Mouse (Mus musculus) granulocyte monocyte progenitor cell, adult 5-6 weeks (primary cell): ENCODE data around the gene Fbxw11. TPM values are rescaled to one million over a fixed set of nuclear protein-coding genes. Genes with fewer than 3 reads are reported as not detected.
"Not testable (repeated sequence)": the region's sequence is repeated elsewhere in the genome, so short reads cannot be mapped to it uniquely, and the experiment has no call there.

Experiments used
- ATAC-seq: replicated peaks from 2 replicates; pipeline ENCODE4 v1.8.0; 2016; ENCODE audit warnings: mild to moderate bottlenecking, moderate TSS enrichment, inconsistent platforms; ENCODE audit not compliant: poor library complexity, severe bottlenecking
- total RNA-seq, 2 experiments: library from RNA; stranded (forward) in 1 of 2; stranded (reverse) in 1 of 2; fragments of 200-712, 200-1000 nt in 1 of 2; fragments of >200 nt in 1 of 2; fragmentation: Nextera tagmentation in 1 of 2; gene quantifications; 2 replicates each; pipeline ENCODE4 v1.2.3; 2014 to 2017

The Fbxw11 gene
- total RNA-seq, 2 experiments from 2014 or later = 35.4 to 62.0 TPM

GRCm38 (mm10) chr11:32701566-32701965, 59.0 kb downstream of the Fbxw11 start:
- no peak for ATAC-seq

- no peak for ATAC-seq
Observed at GRCm38 (mm10) chr11:32704241-32704890, 61.8 kb downstream of the Fbxw11 start.

DNA sequence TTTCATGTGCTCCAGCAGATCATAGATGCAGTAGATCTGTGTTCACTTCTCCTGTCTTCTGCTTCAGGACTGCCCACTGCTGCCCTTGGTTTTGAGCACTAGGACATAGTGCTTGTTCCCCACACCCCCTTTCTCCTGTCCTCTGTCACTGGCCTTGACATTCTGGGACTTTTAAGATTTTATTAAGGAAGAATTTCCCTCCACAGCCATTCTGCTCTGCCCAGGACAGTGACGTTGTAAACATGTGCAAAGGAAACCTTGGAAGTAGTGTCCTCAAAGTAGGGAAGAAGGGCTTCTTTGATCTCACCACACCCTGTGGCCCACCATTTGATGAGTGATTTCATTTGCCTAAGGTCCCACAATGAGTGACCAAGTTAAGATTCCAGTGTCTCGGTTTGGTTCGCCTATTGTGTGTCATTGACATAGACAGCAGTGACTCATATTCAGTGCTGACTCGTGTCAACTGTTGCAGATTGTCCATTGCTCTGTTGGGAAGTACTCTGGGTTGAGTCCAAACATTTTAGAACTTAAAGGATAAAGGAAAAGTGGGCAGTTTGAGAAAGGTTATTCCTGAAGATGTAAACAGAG, 64.0 kb downstream of the Fbxw11 start:
- ATAC-seq = no peak

- ATAC-seq = no peak
Observed at GRCm38 (mm10) chr11:32707481-32707880, 65.0 kb downstream of the Fbxw11 start.

DNA sequence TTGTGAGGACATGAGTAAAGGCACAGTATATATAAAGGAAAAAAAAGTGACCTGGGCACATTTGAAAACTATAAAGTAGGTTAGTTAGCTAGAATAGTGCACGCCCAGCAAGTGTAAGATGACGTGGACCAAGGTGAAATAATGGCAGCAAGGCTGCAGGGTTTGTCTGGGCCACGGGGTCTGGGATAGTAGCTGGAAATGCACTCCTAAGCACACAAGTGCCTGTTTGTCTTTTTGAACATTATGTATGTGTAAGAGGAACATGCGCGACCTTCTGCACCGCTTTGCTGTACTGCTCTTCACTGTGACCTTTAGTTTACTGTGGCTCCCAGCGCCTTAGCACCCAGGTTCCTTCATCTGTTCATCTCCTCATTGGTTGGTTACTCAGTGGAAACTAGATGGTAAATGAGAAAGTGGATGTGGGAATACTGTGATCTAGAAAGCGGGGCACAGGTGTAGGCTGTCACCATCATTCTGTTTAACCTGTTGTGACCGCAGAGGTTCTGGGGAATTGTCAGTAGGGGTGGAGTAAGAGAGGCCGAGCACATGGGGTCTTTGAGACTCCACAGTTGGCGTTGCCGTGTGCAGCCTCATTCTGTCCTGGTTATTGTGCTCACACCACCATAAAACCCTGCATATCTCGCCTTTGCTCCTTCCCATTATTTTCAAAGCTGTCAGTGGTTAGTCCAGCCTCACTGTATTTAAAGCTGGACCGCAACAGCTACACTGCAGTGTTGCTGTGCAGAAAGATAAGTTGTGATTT, 66.4 kb downstream of the Fbxw11 start:
- no peak for ATAC-seq

DNA sequence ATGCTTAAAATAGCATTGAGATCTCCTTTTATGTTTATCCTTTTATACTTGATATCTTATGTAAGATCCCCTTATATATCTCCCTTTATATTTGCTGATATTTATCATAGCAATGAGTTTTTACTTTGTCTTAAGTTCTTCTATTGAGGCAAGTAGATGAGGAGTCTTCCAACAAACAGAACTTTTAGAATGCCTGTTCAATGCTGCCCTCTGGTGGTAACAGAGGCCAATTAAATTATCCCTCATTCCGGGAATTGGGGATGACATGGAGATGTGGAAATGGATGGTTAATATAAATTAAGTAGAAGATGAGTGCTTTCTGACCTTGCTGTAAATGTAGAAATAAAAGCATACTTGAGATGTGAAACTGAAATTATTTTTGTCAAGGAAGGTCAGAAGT, 67.0 kb downstream of the Fbxw11 start:
- ATAC-seq = peak; percentile 48; the same call in 1 of the 2 replicates

- ATAC-seq = peak; percentile 42; the same call in 1 of the 2 replicates
Observed at GRCm38 (mm10) chr11:32714230-32714629, 71.7 kb downstream of the Fbxw11 start.

GRCm38 (mm10) chr11:32714896-32715295, 72.4 kb downstream of the Fbxw11 start:
- ATAC-seq = no peak

DNA sequence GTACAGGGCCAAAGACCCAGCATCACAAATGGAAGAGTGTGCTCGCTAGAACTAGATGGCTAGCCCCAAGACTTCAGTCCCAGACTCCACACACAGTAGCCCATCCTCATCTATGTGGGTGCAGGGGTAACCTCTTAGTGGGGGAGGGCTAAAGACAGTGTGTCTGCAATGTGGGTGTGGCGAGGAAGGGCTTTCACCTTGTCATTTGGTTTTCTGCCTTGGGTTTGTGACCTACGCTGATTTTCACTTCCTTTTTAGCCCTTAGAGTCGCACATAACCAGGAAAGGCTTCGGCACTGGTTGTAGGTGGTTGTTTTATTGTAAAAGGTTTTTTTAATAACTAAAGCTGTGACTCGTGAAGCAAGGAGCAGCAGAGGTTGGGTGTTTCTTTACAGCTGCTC, 73.0 kb downstream of the Fbxw11 start:
- ATAC-seq = peak; percentile 83

GRCm38 (mm10) chr11:32715970-32716369, 73.4 kb downstream of the Fbxw11 start:
- no peak for ATAC-seq

- ATAC-seq = no peak
Observed at GRCm38 (mm10) chr11:32716876-32717275, 74.4 kb downstream of the Fbxw11 start.

DNA sequence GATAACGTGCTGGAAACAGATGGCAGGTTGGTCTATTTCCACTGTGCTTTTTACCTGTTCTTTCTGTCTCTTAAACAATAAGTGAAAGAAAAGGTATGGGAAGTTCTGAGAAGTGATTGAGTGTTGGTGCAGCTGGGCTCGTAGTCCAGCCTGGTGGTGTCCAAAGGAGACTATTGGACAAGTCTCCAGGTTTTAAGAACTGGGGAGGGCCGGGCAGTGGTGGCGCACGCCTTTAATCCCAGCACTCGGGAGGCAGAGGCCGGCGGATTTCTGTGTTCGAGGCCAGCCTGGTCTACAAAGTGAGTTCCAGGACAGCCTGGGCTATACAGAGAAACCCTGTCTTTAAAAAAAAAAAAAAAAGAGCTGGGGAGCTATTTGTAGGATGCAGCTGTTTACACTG, 75.2 kb downstream of the Fbxw11 start:
- ATAC-seq = not testable (repeated sequence)

DNA sequence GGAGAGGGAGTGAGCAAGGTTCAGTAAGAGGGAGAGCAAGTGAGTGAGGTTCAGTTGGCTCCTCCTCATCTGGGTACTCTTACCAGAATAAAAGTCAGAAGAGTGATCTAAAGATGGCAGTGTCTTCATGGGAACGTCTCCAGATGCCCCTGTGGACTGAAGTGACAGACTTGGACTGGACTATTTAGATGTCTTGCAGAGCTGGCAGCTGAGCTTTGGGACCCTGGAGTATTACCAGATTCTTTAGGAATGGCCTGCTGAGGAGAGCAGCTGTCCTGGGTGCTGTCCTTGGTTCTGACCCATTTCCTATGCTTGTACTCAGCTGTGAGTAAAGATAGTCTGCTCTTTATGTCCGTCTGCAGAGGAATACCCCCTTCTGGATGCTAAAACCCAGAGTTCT, 75.8 kb downstream of the Fbxw11 start:
- ATAC-seq = no peak

- ATAC-seq = no peak
Observed at GRCm38 (mm10) chr11:32718979-32719378, 76.5 kb downstream of the Fbxw11 start.

DNA sequence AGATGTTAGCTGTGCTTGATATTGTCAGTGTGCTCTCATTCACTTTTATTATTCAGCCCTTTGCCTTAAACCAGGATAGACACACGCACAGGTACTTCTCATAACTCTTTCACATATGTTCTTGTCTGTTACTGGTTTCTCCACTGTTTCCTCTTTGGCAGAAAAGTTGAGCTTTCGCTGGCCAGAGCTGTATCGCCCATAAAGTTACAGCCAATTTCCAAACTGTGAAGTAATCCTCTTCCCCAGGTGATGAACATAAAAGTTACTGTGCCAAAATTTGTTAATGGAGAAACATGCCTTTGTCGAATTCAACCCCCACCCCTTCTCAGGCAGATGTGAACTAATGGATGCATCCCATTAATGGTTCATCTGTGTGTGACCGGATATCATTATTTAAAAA, 80.1 kb downstream of the Fbxw11 start:
- no peak for ATAC-seq

DNA sequence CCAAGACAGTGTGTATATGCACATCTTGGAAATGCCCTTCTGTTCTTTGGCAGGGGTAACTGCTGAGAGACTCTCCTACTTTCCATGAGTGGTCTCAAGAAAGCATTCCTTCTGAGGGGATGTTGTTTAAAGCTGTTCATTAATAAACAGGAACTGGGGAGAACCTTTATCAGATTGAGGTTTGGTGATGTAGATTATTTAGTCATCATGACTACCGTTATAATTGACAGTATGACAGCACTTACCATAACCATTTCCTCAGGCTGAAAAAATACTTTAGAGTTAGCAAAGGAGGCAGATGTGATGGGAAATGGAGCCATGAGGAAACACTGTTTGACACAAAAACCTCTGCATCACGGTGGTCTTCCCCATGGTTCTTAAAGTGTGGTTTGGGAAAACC, 80.8 kb downstream of the Fbxw11 start:
- ATAC-seq = peak; percentile 34

- 0 out of 2 replicates have a peak, but pooled peaks have one; percentile 25 for ATAC-seq
Observed at GRCm38 (mm10) chr11:32725171-32725570, 82.6 kb downstream of the Fbxw11 start.

DNA sequence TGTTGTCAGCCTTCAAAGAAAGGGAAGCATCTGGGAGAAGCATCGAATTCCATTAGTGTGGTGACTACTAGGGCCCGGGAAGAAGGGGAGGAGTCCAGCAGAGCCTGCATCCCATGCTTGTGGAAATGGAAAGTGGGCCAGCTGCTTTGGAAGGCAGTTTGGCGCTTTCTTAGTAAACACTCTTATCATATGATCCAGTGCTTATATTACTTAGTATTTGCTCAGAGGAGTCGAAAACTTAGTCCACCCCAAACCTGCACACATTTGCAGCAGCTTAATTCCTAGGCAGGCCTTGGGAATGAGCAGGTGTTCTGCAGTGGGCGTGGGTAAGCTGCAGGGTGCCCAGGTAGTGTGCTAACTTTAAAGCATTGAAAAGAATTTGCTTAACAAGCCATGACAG, 89.9 kb downstream of the Fbxw11 start:
- no peak for ATAC-seq

GRCm38 (mm10) chr11:32733195-32733594, 90.7 kb downstream of the Fbxw11 start:
- ATAC-seq = no peak

GRCm38 (mm10) chr11:32736371-32736770, 93.8 kb downstream of the Fbxw11 start:
- no peak for ATAC-seq

DNA sequence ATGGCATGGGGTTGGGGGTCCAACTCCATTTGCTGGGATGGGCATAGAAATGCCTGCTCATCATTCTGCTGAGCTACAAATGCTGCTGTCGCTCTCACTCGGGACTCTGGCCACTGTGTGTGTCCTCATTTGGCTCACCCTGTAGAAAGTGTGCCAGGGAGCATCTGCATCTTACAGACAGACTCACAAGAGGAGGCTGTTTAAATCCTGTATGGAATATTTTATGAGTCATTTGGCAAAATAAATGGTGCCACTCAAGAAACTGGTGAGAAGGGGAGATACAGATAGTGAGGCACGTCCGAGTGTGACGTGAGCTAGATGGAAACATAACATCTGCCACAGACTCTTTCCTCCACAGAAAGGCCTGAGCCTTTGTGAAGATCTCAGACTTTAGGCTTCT, 95.2 kb downstream of the Fbxw11 start:
- no peak for ATAC-seq
